Mouse (Mus musculus) E14TG2a.4 (cell line): ENCODE measurements around the gene Micu1.

Experiments used
- H3K27me3 ChIP-seq: 2 replicates; pipeline ENCODE4 v1.6.1; 2014; ENCODE audit warnings: low read length, control low read depth; ENCODE audit not compliant: insufficient read depth
- H3K36me3 ChIP-seq: 2 replicates; pipeline ENCODE4 v1.6.1; 2014; ENCODE audit warnings: low read length, control low read depth; ENCODE audit not compliant: insufficient read depth
- H3K4me1 ChIP-seq: replicated peaks from 2 replicates; pipeline ENCODE4 v1.6.1; 2014; ENCODE audit warnings: low read depth, low read length, control low read depth
- H3K4me3 ChIP-seq: replicated peaks from 2 replicates; pipeline ENCODE4 v1.5.1; 2014; ENCODE audit warnings: mild to moderate bottlenecking, low read length
- H3K9me3 ChIP-seq: 2 replicates; pipeline ENCODE4 v1.6.1; 2014; ENCODE audit warnings: low read length, control low read depth
- CTCF ChIP-seq: conservative IDR thresholded peaks from 2 replicates; pipeline ENCODE4 v1.5.1; 2014; ENCODE audit warnings: low read length
- NANOG ChIP-seq: IDR thresholded peaks from 2 replicates; pipeline ENCODE4 v1.6.1; 2014; ENCODE audit warnings: borderline replicate concordance, low read length, mixed read lengths
- POU5F1 ChIP-seq: IDR thresholded peaks from 2 replicates; pipeline ENCODE4 v1.6.1; 2014; ENCODE audit warnings: low read length, borderline replicate concordance

Micu1 gene

GRCm38 (mm10) chr10:59886081-59886466 lies 183.8 kb downstream of the Micu1 start:
- Histone ChIP-seq H3K4me1 (peaks cover 67% of the 10 kb centered on the region), H3K9me3 (no peaks in the 10 kb centered on the region), H3K27me3 (no peaks in the 10 kb centered on the region), H3K36me3 (peaks cover 66% of the 10 kb centered on the region), H3K4me3 (no peak overlapping the region)
- TF ChIP-seq NANOG (no peak), POU5F1 (no peak), CTCF (no peak)

GRCm38 (mm10) chr10:59887432-59887831 lies 185.2 kb downstream of the Micu1 start:
- Histone ChIP-seq H3K9me3 (no peaks in the 10 kb centered on the region), H3K4me3 (no peak overlapping the region)

GRCm38 (mm10) chr10:59889339-59889738 lies 187.1 kb downstream of the Micu1 start:
- Histone ChIP-seq H3K4me1 (peaks cover 80% of the 10 kb centered on the region), H3K36me3 (peaks cover 77% of the 10 kb centered on the region), H3K27me3 (no peaks in the 10 kb centered on the region), H3K9me3 (no peaks in the 10 kb centered on the region), H3K4me3 (no peak overlapping the region)
- TF ChIP-seq NANOG (no peak), CTCF (no peak), POU5F1 (no peak)

More at GRCm38 (mm10) chr10:59887432-59887831, 185.2 kb downstream of the Micu1 start:
- Histone ChIP-seq H3K4me1 (peaks cover 77% of the 10 kb centered on the region), H3K27me3 (no peaks in the 10 kb centered on the region), H3K36me3 (peaks cover 77% of the 10 kb centered on the region)
- no peak for TF ChIP-seq POU5F1

- Histone ChIP-seq H3K27me3 (no peaks in the 10 kb centered on the region), H3K4me1 (peaks cover 80% of the 10 kb centered on the region), H3K36me3 (peaks cover 77% of the 10 kb centered on the region), H3K9me3 (no peaks in the 10 kb centered on the region), H3K4me3 (no peak overlapping the region)
- TF ChIP-seq NANOG (no peak), POU5F1 (no peak), CTCF (no peak)
Measured at GRCm38 (mm10) chr10:59889953-59890751, 187.9 kb downstream of the Micu1 start.

- Histone ChIP-seq H3K4me3 (no peak overlapping the region), H3K4me1 (peaks cover 89% of the 10 kb centered on the region), H3K27me3 (no peaks in the 10 kb centered on the region), H3K9me3 (no peaks in the 10 kb centered on the region), H3K36me3 (peaks cover 90% of the 10 kb centered on the region)
- TF ChIP-seq POU5F1: no peak
- peak; percentile 99 for TF ChIP-seq CTCF
Measured at GRCm38 (mm10) chr10:59892977-59893376, 190.7 kb downstream of the Micu1 start.

GRCm38 (mm10) chr10:59894251-59895160 lies 192.2 kb downstream of the Micu1 start:
- Histone ChIP-seq H3K4me3 (no peak overlapping the region), H3K4me1 (peaks cover 93% of the 10 kb centered on the region), H3K9me3 (no peaks in the 10 kb centered on the region), H3K27me3 (no peaks in the 10 kb centered on the region), H3K36me3 (peaks cover 88% of the 10 kb centered on the region)
- TF ChIP-seq CTCF (peak; percentile 87), POU5F1 (no peak), NANOG (no peak)

GRCm38 (mm10) chr10:59895460-59896186 lies 193.3 kb downstream of the Micu1 start:
- H3K27me3 ChIP-seq: no peaks in the 10 kb centered on the region
- TF ChIP-seq CTCF (no peak), NANOG (no peak), POU5F1 (no peak)
- H3K4me1 ChIP-seq: peaks cover 92% of the 10 kb centered on the region
- H3K4me3 ChIP-seq: no peak overlapping the region
- H3K36me3 ChIP-seq: peaks cover 78% of the 10 kb centered on the region
- H3K9me3 ChIP-seq: no peaks in the 10 kb centered on the region

GRCm38 (mm10) chr10:59896211-59896610 lies 193.9 kb downstream of the Micu1 start:
- no peak for TF ChIP-seq CTCF
- no peak for TF ChIP-seq POU5F1
- TF ChIP-seq NANOG: no peak

More at GRCm38 (mm10) chr10:59896211-59896610, 193.9 kb downstream of the Micu1 start:
- Histone ChIP-seq H3K4me1 (peaks cover 96% of the 10 kb centered on the region), H3K27me3 (no peaks in the 10 kb centered on the region), H3K4me3 (no peak overlapping the region), H3K9me3 (no peaks in the 10 kb centered on the region), H3K36me3 (peaks cover 72% of the 10 kb centered on the region)
